Mouse (Mus musculus) lung, adult 2 months (tissue): Measurements from ENCODE around the gene Wnt9b.

Source experiments
- CTCF ChIP-seq: fragments of 200-500 bp; IDR thresholded peaks from 2 replicates; pipeline ENCODE4 v1.5.1; 2011; ENCODE audit warnings: mild to moderate bottlenecking, low read length, control low read depth; ENCODE audit not compliant: insufficient read depth
- POLR2A ChIP-seq: fragments of 200-500 bp; IDR thresholded peaks from 2 replicates; pipeline ENCODE4 v1.6.1; 2011; ENCODE audit warnings: low read depth, mild to moderate bottlenecking, control low read depth, low read length, borderline replicate concordance; ENCODE audit errors: extremely low read depth

GRCm38 (mm10) chr11:103734411-103735045 lies 15.1 kb downstream of the Wnt9b start:
- TF ChIP-seq CTCF (no peak), POLR2A (no peak)
